Mouse (Mus musculus) thymus, postnatal 36 days (tissue): ENCODE measurements around the gene Olfr669.
"Not testable (repeated sequence)": the region's sequence is repeated elsewhere in the genome, so short reads cannot be mapped to it uniquely, and the experiment has no call there.

Source experiments
- DNase-seq, 2 experiments: peaks; one replicate each; pipeline ENCODE4 v3.0.0; 2022; ENCODE audit warnings: mixed read lengths in 2 of 2

Gene Olfr669

GRCm38 (mm10) chr7:104933940-104934339, at the start of gene Olfr669:
Gene Olfr669 (plus strand): TSS chr7:104934240.
- no peak for DNase-seq

DNA sequence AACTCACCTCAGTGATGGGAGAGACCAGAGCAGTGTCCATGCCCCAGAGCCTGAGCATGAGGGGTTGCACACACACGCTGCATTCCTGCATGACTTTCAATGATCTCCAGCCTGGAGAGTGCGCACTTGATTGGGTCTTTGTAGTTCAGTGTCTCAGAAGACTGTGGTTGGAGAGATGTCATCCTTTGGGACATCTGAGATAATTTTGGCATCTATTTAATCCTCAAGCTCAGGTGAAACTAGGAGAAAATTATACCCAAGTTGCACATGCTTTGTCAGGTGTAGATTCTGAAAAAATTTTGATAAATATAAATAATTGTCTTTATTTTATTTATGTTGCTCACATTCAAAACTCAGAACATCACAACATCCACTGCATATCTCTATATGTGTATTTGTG, 38.2 kb upstream of the Olfr669 start, which contains the start of gene Olfr666:
Olfr666 (minus strand) TSS at position 101 of the 400 bp plus-strand sequence.
- DNase-seq: no peak

GRCm38 (mm10) chr7:104921382-104921781, 12.7 kb upstream of the Olfr669 start, which contains the start of gene Olfr667:
Gene Olfr667 (minus strand): TSS chr7:104921482.
- no peak for DNase-seq

- no peak for DNase-seq
These were observed 6.1 kb upstream of the Olfr669 start, which contains the start of gene Olfr668 for GRCm38 (mm10) chr7:104927957-104928356. Gene Olfr668 (minus strand): TSS chr7:104928057.

DNA sequence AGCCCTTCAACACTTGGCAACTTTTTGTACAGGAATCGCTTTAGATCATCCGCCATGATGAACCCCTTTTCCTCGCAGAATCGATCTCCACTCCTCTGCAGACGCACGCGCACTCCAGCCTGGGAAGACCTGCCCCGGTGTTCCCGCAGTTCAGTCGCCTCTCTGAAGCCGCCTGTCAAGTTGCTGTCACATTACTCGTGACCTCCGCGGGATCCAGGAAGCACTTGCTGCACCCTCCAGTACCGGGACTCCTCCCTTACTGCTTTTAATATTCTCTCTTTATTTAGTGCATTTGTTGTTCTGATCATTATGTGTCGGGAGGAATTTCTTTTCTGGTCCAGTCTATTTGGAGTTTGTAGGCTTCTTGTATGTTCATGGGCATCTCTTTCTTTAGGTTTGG, 16.2 kb downstream of the Olfr669 start:
- not testable (repeated sequence) for DNase-seq

GRCm38 (mm10) chr7:104962520-104962919, 28.5 kb downstream of the Olfr669 start, which contains the start of gene Olfr670:
Gene Olfr670 (minus strand): TSS chr7:104962620.
- no peak for DNase-seq

DNA sequence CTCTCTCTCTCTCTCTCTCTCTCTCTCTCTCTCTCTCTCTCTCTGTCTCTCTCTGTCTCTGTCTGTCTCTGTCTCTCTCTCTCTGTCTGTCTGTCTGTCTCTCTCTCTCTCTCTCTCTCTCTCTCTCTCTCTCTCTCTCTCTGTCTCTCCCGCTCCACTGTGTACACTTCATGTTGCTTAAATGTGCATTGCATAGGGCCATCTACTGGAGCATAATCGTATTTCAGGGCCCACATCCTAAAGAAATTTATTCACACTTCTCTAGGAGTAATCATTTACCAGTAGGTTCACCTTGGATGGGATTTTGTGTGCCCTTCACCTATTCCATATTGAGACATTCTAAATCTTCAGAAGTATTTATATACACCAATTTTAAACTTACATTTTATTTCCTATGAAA, 38.5 kb downstream of the Olfr669 start:
- DNase-seq: not testable (repeated sequence)

- DNase-seq: no peak
These were observed 45.0 kb downstream of the Olfr669 start, which contains the start of gene Olfr671 for GRCm38 (mm10) chr7:104979026-104979425. Gene Olfr671 (minus strand): TSS chr7:104979126.
